Mouse (Mus musculus): ENCODE data around the gene Vwa7. TPM values are rescaled to one million over a fixed set of nuclear protein-coding genes. Genes with fewer than 3 reads are reported as not detected.
A peak's percentile ranks its signal among the peaks of the same experiment; 100 is the strongest.
"Not testable (repeated sequence)": the region's sequence is repeated elsewhere in the genome, so short reads cannot be mapped to it uniquely, and the experiment has no call there.

The Vwa7 gene
- total RNA-seq, 1 experiment from 2014 or later: 0.32 TPM

DNA sequence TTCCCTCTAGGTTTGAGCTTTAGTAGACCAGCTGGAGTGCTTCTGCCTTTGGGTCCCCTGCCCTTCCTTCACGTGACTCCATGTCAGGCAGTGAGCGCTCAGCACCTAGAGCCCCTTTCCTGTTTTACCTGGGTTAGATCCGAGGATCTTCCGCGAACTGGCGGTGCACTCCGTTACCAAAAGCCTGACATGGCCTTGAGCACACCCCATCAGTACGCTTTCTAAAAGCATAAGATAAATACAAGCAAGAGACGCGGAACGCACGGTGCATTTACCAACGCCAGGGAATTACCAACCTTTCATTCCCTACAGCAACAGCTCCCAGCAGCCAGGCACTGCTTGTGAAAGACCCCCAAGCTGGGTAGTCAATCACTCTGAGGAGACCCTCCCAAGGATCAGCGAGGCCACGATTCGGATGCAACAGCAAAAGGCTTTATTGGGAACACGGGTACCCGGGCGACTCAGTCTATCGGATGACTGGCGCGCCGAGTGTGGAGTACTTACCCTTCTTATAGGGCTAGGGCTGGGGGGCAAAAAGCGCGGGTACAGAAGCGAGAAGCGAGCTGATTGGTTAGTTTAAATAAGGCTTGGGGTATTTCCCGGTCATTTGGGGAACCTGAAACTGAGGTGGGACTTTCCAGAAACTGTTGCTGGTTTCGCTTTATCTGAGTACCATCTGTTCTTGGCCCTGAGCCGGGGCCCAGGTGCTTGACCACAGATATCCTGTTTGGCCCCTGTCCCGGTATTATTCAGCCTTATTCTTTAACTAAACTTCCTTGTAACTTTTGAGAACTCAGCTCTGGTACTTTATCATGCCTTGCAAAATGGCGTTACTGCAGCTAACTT is 16.3 kb upstream of the Vwa7 start:
- peak; percentile 23 for ATAC-seq (replicated peaks; ENCODE audit: low read depth, poor library complexity, severe bottlenecking)

DNA sequence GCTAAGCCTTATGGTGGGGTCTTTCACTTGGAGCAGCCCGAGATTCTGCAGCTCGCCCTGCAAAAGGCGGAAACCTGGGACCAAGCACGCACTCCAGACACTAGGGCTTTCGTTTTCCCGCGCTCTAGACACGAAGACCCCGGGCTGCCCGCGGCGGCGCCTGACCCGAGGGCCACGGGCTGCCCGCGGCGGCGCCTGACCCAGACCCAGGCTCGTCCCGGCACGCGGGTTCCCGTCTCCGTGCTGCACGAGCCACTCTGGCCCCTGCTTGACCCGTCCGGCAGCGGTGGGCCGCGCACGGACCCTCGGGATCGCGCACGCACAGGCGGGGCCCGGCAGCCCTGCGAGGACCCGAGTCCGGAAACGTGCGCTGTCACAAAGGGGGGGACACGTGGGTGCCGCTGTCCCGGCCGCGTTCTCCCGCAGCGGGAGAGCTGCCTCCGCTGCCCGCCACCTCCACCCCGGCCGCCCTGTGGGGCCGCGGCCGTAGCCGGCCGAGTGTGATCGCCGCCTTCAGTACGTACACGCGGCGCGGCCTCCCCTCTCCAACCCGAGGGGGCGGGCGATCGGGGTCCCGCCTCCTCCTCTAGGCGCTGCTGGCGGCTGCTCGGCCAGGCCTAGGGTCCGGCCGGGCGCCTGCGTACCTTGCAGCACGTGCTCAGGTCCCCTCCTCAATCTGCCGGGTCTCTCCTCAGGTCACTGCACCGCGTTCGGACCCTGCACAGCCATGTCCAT is 15.5 kb upstream of the Vwa7 start, which contains the start of gene Vars:
TSS of gene Vars (plus strand) at position 271 of the 735 bp plus-strand sequence.
- peak; percentile 59 for ATAC-seq (replicated peaks; ENCODE audit: low read depth, poor library complexity, severe bottlenecking)

DNA sequence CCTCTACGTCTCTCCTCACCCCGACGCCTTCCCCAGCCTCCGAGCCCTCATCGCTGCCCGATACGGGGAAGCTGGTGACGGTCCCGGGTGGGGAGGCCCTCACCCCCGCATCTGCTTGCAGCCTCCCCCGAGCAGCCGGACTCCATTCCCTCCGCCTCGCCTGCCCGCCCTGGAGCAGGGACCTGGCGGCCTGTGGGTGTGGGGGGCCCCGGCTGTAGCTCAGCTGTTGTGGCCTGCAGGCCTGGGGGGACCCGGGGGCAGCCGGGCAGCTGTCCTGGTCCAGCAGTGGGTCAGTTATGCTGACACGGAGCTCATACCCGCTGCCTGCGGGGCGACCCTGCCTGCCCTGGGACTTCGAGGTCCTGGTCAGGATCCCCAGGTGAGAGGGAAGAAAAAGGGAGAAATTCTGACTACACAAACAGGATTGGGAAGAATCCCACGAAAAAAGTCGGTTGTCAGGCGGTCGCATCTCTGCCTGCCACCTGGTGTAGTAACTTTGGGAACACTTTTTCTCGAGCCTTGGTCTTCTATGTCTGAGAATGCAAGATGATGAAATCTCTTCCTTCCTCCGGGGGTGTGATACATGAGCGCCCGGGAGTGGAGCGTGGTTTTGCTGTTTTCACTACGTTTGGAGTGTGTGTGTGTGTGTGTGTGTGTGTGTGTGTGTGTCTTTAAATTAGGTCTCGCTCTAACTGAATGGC is 14.8 kb upstream of the Vwa7 start:
- ATAC-seq (replicated peaks; ENCODE audit: low read depth, poor library complexity, severe bottlenecking): peak; percentile 13; the same call in 1 of the 2 replicates

DNA sequence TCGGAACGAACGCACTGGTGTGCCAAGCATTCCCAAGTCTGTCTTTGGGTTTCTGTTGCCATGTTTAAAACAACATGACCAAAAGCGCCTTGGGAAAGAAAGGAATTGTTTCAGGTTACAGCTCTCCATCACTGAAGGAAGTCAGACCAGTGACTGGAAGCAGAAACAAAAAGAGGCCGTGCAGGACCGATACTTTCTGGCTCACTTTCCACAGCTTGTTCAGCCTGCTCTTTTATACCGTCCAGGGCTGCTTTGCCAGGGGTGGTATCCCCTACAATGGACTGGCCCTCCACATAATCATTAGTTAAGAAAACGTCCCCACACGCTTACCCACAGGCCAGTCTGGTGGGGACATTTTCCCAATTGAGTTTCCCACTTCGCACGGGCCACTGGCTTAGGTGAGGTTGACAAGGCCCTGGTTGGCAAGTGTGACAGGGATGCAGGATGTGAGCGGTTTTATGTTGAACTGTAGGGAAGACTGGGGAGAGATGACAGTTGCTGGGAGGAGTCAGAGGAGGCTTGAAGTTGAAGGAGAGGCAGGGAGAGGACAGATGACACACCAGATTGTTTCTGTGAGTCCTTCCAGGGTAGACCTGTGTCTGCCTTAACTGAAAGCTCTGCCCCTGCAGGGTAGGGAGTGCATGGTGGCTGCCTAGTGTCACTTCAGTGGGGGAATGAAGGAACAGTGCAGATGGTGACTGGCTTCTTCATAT is 14.1 kb upstream of the Vwa7 start:
- peak; percentile 16 for ATAC-seq (replicated peaks; ENCODE audit: low read depth, poor library complexity, severe bottlenecking)

DNA sequence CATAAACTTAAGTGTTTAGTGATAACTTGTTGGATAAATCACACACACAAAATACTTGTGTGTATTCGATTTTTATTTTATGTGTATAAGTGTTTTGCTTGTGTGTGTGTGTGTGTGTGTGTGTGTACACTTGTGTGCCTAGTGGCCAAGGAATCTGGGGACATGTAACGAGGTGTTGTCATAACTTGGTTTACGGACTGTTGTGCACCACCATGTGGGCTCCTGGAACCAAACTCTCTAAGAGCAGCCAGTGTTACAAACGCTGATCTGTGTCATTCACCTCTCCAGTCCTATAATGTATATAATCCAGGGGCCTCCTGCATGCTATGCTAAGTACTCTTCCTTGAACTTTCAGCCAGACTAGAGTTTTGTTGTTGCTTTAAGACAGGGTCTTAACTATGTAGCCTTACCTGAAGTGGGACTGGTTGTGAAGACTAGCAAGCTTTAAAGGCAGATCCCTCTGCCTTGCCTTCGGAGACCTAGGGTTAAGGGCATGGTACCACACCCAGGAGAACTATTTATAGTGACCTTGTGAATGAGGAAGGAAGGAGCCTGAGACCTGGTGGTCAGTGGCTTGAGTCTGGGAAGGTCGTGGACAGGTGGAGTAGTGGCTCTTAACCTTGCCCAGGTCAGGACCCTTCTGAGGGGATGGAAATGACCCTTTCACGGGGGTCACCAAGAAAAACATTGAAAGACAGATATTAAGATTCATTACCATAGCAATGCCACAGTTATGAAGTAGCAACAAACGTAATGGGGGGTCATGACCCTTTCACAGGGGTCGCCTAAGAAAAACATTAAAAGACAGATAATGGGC is 13.1 kb upstream of the Vwa7 start:
- ATAC-seq (replicated peaks; ENCODE audit: low read depth, poor library complexity, severe bottlenecking): no peak

DNA sequence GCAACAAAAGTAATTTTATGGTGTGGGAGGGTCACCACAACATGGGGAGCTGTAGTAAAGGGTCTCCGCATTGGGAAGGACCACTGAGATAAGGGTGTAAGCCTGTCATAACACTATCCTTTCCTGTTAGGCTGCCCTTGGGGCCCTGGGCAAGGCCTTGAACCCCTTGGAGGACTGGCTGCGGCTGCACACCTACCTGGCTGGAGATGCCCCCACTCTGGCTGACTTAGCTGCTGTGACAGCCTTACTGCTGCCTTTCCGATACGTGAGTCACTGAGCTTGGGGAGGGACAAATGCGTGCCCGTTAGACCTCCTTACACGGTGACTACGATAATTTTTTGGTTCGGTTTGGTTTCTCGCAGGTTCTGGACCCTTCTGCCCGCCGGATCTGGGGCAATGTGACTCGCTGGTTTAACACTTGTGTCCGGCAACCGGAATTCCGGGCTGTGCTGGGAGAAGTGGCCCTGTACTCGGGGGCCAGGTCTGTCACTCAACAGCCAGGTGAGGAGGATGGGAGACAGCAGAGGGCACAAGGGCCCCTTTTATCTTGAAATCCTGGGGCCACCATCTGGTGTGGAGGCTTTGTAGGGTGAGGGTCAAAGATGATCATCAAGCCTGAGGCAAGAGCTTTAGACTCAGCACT is 12.2 kb upstream of the Vwa7 start:
- ATAC-seq (replicated peaks; ENCODE audit: low read depth, poor library complexity, severe bottlenecking): no peak

DNA sequence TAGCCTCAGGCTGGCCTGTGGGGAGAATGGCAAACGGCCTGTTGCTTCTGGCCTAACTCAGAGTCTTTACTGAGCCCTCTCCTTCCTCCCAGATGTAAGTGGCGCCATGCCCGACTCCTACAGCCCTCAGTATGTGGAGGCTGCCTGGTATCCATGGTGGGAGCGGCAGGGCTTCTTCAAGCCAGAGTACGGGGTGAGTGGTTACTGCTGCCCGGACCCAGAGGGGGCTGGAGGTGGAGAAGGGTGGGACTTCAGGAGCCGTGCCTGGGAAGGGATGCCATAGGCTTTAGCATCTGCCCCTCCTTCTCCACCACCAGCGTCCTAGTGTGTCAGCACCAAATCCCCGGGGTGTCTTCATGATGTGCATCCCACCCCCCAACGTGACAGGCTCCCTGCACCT is 11.2 kb upstream of the Vwa7 start:
- no peak for ATAC-seq (replicated peaks; ENCODE audit: low read depth, poor library complexity, severe bottlenecking)

- ATAC-seq (replicated peaks; ENCODE audit: low read depth, poor library complexity, severe bottlenecking): not testable (repeated sequence)
Observed at GRCm38 (mm10) chr17:35005902-35006301, 10.5 kb upstream of the Vwa7 start.

DNA sequence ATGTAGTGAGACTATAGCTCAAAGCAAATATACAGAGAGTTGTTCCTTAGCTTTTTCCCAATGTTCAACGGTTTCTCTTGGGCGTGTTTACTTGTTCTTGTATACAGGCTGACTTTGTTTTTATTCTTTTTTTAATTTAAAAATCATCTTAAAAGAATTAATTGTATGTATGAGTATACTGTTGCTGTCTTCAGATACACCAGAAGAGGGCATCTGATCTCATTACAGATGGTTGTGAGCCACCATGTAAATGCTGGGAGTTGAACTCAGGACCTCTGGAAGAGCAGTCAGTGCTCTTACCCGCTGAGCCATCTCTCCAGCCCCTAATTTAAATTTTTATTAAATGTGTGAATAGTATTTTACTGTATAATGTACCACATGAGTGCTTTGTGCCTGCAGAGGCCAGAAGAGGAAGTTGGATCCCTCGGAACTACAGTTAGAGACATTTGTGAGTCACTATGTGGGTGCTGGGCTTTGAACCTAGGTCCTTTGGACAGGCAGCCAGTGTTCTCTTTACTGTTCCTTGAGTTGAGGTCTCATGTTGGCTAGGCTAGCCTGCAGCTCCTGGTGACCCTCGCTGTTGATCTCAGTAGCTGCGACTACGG is 8.9 kb upstream of the Vwa7 start:
- no peak for ATAC-seq (replicated peaks; ENCODE audit: low read depth, poor library complexity, severe bottlenecking)

DNA sequence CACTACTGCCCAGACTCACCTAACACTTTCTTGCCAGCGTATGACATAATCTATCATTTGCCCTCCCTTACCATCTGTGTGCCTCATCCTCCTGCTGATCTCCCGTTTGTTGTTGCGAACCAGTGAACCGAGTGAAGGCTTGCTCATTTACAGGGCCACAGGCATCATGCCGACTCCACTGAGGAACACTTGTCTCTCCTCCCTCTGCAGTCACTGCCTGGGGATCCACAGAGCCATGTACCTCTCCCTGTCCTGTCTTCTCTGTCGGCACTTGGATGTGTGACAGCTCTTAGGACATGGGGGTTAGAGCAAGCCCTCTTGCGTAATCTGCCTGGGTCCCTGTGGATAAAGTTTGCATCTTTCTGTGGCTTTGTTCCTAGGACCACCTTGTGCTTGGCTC is 6.8 kb upstream of the Vwa7 start:
- no peak for ATAC-seq (replicated peaks; ENCODE audit: low read depth, poor library complexity, severe bottlenecking)

DNA sequence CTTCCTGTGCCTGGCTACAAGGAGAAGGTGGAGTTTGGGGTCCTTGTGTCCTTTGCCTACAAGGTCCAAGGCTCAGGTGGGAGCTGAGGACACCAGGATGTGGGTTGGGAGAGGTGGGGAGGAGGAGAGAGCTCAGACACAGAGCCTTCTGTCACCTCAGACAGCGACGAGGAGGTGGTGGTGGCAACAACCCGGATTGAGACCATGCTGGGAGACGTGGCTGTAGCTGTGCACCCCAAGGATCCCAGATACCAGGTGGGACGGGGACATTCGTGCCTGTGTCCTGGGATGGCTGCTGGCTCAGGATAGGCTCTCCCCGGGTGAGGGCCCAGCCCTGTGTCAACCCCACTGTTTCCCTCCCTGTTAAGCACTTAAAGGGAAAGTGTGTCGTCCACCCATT is 4.9 kb upstream of the Vwa7 start:
- ATAC-seq (replicated peaks; ENCODE audit: low read depth, poor library complexity, severe bottlenecking): no peak

DNA sequence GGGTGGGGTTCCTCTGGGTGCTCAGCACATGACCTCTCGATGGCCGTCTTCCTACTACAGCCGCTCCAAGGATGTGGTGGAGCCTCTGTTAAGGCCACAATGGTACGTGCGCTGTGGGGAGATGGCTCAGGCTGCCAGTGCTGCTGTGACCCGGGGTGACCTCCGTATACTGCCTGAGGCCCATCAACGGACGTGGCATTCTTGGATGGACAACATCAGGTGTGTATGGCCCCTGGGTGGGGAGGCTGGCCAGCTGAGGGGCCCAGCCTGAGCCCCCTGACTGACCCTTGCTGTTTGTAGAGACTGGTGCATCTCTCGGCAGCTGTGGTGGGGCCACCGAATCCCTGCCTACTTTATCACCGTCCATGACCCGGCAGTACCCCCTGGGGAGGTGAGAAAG is 3.9 kb upstream of the Vwa7 start:
- ATAC-seq (replicated peaks; ENCODE audit: low read depth, poor library complexity, severe bottlenecking): no peak

- ATAC-seq (replicated peaks; ENCODE audit: low read depth, poor library complexity, severe bottlenecking): no peak
Observed at GRCm38 (mm10) chr17:35013221-35013620, 3.2 kb upstream of the Vwa7 start.

DNA sequence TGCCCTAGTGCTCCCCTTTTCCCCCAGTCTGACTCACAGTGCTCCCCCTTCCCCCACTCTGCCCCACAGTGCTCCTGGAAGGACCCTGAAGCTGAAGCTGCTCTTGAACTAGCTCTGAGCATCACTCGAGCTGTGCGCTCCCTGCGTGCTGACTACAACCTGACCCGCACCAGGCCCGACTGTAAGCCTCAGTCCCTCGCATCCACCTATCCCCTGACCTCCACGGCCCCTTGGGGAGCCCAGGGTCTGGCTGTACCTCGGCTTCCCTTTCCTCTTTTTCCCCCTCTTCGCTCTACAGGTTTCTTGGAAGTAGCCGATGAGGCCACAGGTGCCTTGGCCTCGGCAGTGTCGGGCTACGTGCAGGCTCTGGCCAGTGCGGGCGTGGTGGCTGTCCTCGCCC is 1.1 kb upstream of the Vwa7 start:
- ATAC-seq (replicated peaks; ENCODE audit: low read depth, poor library complexity, severe bottlenecking): no peak

GRCm38 (mm10) chr17:35016791-35017705 is 669 bp downstream of the Vwa7 start:
- ATAC-seq (replicated peaks; ENCODE audit: low read depth, poor library complexity, severe bottlenecking): no peak

GRCm38 (mm10) chr17:35017706-35018030 is 1.3 kb downstream of the Vwa7 start:
- no peak for ATAC-seq (replicated peaks; ENCODE audit: low read depth, poor library complexity, severe bottlenecking)

- ATAC-seq (replicated peaks; ENCODE audit: low read depth, poor library complexity, severe bottlenecking): no peak
Observed at GRCm38 (mm10) chr17:35018171-35018570, 1.8 kb downstream of the Vwa7 start.

GRCm38 (mm10) chr17:35019894-35020293 is 3.5 kb downstream of the Vwa7 start:
- ATAC-seq (replicated peaks; ENCODE audit: low read depth, poor library complexity, severe bottlenecking): no peak
